Mouse (Mus musculus) CD4-positive, CD25-positive, alpha-beta regulatory T cell, adult 4 months (primary cell): ENCODE data around the gene Gm42669. TPM values are rescaled to one million over a fixed set of nuclear protein-coding genes. Genes with fewer than 3 reads are reported as not detected.

Source experiments
- ATAC-seq: one replicate; pipeline ENCODE4 v1.8.0; 2017
- polyA plus RNA-seq, 2 experiments: library from polyadenylated mRNA; unstranded; fragments of 100-300 nt; shearing (Covaris generic); gene quantifications; one replicate each; pipeline ENCODE4 v1.2.1; 2017

The Gm42669 gene
- polyA plus RNA-seq: 1 to 10 TPM; 1.0 to 1.3 TPM

- no peak for ATAC-seq
Measured at GRCm38 (mm10) chr5:107507321-107507720, at the start of gene Gm42669. Gene Gm42669 (plus strand): TSS chr5:107507621.

DNA sequence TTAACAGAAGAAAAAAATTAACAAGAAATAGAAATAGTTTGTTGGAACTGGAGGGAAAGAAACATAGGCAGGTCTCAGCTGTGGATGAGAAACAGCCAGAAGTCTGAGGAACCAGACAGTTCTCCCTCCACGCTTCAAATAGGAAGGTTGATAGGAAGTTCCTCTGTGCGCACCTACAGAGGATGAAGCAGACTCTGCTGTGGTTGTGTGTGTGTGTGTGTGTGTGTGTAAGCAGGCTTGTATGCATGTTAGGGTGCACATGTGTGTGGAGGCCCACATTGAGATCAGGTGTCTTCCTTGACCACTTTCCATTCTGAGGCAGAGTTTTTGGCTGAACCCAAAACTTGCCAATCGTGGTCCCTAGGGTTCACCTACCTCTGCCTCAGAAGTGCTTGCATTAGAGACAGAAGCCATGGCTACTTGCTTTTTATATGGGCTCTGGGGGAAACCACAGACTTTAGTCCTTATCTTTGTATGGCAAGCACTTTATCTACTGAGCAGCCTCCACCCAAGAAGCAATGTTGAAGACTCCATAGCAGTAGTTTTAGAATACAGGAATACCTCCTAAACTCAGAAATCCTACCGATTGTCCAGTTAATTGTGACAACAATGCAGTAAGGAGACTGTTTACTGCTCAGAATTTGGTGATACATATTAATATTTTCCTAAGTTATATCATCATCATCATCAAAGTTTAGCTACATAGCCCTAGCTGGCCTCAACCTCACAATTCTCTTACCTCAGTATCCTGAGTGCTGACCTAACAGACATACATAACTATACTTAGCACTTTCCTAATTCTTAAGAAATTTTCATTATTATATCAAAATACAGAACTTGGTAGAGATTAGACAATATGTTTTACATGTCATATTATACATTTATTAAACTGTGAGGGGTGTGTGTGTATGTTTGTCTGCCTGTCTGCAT lies 45.0 kb upstream of the Gm42669 start:
- ATAC-seq: no peak

DNA sequence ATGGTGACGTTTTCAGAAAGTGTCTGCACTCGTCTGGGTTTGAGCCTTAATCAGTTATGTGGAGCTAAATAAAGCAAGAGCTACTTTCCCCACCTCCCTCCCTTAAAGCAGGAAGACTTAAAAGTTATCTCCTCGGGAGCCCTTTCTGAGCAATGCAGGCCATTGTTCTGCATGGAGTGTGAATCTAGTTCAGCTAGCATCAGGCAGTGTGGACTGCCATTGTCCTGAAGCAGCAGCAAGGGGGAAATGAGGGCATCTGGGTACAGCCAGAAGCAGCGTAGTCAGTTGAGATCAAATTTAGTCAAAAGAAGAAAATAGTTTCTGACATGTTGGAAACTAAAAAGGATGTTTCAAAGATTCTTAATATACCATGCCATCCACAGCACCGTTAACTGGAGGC lies 40.9 kb upstream of the Gm42669 start:
- no peak for ATAC-seq

- ATAC-seq: no peak
Measured at GRCm38 (mm10) chr5:107467098-107467497, 40.3 kb upstream of the Gm42669 start.

- ATAC-seq: no peak
Measured at GRCm38 (mm10) chr5:107470600-107471329, 36.7 kb upstream of the Gm42669 start.

GRCm38 (mm10) chr5:107480194-107480593 lies 27.2 kb upstream of the Gm42669 start:
- ATAC-seq: no peak

- no peak for ATAC-seq
Measured at GRCm38 (mm10) chr5:107488996-107489395, 18.4 kb upstream of the Gm42669 start.

DNA sequence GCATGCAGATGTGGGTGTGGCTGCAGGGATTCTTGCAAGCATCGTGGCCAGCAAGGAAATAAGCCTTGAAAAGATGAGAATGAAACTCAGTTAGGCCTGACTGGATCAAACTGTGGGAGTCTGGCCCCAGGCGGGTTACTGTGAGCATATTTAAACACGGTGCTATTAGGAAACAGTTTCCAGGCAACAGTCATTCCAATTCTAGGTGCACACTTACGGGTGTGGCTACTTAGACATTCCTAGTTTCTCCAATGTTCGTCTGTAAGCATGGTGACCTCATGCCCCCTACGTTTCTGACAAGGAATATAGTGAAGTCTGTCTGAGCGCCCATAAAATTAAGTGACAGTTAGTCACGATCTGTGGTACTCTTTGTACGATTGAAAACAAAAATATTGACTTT lies 16.4 kb upstream of the Gm42669 start:
- no peak for ATAC-seq

- ATAC-seq: no peak
Measured at GRCm38 (mm10) chr5:107492471-107492870, 14.9 kb upstream of the Gm42669 start.

DNA sequence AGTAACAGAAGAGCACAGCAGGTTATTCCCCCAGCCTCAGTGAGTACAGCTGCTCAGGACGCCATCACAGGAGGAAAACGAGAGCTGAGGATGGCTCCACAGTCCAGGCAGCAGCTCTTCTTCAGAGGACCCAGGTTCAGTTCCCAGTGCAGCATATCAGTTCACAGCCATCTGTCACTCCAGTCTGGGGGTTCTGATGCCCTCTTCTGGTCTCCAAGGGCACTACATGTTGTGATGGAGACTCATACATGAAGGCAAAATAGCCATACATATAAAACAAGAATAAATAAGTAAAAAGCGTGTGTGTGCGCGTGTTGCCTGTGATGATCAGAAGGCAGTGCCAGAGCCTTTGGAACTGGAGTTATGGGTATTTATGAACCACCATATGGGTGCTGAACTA lies 12.7 kb upstream of the Gm42669 start:
- no peak for ATAC-seq

- ATAC-seq: no peak
Measured at GRCm38 (mm10) chr5:107496047-107496446, 11.4 kb upstream of the Gm42669 start.

GRCm38 (mm10) chr5:107497519-107498501 lies 9.6 kb upstream of the Gm42669 start:
- ATAC-seq: peak; percentile 96

DNA sequence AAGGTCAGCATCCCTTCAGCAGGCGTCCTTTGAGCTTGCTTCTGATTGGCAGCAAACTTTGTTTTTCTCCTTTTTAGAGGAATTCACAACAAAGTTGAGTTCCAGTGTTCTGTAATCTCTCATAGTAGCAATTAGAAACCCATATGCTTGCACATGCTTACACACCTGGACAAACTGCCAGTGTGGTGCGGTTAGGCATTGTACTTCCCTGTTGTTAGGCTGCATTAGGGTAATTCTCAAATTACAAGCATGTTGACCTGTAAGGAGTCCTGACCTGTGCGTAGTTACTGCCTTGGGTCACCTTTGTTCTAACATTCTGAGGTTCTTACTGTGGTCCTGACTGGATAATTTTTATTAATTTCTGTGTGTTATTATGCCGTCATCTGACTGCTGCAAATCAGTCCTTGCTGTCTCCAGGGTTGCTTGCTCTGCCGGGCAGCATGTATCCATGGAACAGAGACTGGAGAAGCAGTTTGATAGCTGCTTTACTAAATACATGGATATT lies 8.6 kb upstream of the Gm42669 start:
- ATAC-seq: no peak

- no peak for ATAC-seq
Measured at GRCm38 (mm10) chr5:107499891-107500535, 7.4 kb upstream of the Gm42669 start.

GRCm38 (mm10) chr5:107500741-107501140 lies 6.7 kb upstream of the Gm42669 start:
- ATAC-seq: no peak

DNA sequence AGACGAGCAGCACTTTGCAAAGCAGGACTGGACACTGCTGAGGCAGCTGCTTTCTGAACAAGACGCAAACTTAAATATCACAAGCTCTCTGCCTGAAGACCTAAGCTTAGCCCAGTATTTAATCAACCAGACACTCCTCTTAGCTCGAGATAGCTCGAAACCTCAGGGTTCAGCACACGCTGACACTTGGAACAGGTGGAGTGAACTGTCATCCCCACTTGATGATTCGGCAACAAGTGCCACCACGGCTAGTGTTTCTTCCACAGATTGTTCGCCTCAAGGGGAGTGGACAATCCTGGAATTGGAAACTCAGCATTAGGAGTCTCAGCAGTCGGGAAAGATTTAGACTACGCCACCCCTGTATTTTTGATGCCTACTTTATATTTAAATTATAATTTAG lies 3.1 kb downstream of the Gm42669 start:
- no peak for ATAC-seq

DNA sequence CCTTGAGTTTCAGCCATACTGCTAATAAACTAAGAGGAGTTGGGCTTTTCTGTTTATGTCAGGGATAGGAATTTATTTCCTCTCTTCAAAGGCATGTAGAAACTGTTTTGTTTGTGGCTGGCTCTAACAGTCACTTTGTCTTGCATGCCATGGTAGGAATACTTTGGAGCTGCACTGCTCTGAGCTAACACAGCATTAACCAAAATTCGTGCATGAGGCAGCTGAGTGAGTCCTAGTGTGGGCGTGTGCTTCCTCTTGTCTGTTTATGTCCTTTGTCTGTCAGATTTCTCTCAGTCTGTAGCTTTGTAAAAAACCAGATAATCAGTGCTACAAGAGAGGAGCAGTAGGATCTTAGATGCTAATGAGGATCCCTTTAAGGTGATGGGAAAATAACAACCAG lies 3.9 kb downstream of the Gm42669 start:
- ATAC-seq: no peak

GRCm38 (mm10) chr5:107513583-107513982 lies 6.2 kb downstream of the Gm42669 start:
- peak; percentile 99 for ATAC-seq

DNA sequence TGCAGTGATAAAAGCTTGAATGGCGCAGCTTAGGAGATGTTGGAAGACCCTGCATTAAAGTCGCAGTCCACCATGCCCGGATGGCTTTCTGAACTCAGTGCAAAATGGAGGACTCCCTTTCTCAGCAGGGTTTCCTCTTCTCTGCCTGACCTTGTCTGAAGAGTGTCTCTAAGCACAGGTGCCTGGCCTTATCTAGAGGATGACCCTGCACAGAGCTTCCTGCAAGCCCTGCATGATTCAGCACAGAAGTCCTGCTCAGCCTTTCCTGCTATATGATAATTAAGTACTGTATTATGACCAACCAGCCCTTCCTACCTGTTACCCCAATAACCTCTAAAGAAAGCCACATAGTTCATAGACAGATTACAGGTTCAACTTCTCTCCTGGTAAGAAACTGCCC lies 8.0 kb downstream of the Gm42669 start:
- no peak for ATAC-seq

GRCm38 (mm10) chr5:107516087-107516486 lies 8.7 kb downstream of the Gm42669 start:
- no peak for ATAC-seq

DNA sequence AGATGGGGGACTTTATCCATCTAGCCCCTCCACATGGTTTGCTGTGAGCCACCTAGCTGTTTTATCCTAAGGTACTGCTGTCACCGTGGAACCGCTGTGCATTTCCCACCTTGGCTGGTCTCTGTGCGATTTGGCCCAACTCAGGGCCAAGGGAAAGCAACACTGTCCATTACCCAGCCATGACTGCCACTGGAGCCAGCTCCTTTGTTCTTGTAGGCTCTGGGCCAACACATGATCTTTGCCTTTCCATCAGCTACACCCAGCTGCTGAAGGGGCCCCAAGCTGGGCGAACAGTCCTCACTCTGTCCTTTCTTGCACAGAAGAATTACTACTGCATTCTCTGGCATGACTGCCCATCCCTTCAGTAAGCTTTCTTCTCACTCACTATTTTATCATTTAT lies 11.2 kb downstream of the Gm42669 start:
- no peak for ATAC-seq

- no peak for ATAC-seq
Measured at GRCm38 (mm10) chr5:107521386-107521785, 14.0 kb downstream of the Gm42669 start.
